Mouse (Mus musculus) 416B (cell line): ENCODE results near the gene Olfr524.

Experiments
- DNase-seq: peaks from one replicate; pipeline ENCODE4 v3.0.0; 2011; ENCODE audit warnings: low read depth

Olfr524 gene

DNA sequence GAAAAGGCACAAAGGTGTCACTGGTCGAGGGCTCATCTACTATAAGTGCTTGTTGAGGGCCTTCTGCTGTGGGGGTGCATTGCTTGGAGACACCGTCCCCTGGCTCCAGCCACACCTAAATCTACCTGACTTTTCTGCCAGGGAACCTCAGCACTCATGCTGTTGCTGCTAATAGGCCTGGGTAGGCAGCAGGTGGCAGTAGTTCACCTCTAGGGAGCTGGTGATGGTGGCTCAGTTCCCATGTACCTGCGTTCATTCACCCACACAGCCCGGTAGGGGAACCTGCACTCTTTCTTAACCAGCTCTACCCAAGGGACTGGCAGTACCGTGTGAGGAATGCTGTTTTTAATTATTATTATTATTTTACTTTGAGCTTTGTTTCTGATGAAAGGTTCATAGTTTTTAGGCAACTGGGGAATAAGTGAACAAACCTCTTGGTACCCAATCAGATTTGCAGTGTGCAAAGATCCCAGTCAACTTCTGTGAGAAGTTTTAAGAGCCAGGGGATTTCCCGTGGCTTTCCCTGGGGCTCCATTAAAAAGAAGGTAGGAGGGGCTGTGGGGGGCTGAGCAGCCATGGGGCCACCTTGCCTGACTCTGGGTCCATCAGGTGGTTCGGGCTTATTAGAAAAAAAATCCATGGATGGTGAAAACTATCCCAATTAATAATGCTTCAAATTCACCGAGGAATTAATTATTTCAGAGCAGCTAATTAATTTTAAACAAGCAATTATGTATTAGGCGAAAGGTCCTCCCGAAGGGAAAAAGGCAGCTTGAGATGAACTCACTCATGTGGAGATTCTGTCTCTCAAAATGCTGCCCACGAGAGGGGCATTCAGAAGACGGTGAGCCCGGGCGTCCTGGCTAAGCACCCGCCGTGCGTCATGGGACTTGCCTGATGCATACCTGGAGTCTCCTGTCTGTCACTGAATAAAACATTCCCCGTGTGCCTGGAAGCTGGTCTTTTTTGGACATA, 18.8 kb downstream of the Olfr524 start:
- DNase-seq = peak; percentile 33

- DNase-seq = no peak
Observed at GRCm38 (mm10) chr7:140184206-140184605, 21.6 kb downstream of the Olfr524 start.

GRCm38 (mm10) chr7:140180692-140181091, 25.1 kb downstream of the Olfr524 start:
- DNase-seq = no peak

DNA sequence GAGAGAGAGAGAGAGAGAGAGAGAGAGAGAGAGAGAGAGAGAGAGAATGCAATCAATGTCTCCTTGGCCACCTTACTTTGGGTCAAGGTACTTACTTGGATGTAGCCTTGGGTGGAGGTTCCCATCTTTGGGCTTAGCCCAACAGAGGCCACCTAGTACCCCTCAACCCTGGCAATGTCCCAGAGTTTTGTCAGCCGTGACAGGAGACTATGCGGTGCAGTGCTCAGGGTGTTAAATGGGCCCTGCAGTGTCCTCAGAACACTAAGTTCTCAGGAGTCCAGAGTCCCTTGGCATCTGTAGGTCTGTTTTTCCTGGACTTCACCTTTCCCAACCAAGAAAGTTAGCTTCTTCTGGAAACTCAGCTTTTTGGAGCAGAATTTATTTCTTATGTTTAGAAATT, 26.6 kb downstream of the Olfr524 start:
- no peak for DNase-seq

GRCm38 (mm10) chr7:140172936-140173335, 32.8 kb downstream of the Olfr524 start, which contains the start of gene Olfr523:
Gene Olfr523, plus strand, starts transcription at chr7:140173217.
- no peak for DNase-seq

DNA sequence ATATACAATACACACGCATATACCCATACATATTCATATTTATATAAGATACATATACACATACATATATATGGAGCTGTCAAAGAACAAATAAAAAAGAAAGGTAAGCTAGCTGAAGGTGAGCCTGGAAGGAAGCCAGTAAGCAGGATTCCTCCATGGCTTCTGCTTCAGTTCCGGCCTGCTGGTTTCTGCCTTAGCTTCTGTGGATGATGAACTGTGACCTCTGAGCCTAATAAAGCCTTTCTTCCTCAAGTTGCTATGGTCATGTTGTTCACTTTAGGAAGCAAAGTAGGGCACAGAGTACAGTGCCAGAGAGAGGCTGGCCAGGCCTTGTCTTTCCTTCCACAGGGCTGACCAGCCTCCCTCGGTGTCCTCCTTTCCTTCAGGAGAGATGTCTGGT, 34.9 kb downstream of the Olfr524 start:
- DNase-seq = no peak

DNA sequence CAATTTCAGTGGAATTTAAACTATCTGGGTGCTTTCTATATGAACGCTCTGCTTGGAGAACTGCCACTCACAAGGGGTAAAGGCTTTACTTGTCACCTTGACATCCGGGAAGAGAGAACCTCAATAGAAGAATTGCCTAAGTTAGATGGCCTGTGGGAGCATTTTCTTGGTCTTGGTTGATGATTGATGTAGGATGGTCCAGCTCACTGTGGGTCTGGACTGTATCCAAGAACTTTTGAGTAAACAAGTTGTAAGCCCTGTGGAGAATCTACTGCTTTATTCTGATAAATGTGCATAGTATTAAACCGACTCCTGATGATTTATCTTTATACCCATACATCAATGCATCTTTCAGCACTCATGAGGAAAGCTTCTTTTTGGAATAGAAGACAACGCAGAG, 36.4 kb downstream of the Olfr524 start:
- no peak for DNase-seq

DNA sequence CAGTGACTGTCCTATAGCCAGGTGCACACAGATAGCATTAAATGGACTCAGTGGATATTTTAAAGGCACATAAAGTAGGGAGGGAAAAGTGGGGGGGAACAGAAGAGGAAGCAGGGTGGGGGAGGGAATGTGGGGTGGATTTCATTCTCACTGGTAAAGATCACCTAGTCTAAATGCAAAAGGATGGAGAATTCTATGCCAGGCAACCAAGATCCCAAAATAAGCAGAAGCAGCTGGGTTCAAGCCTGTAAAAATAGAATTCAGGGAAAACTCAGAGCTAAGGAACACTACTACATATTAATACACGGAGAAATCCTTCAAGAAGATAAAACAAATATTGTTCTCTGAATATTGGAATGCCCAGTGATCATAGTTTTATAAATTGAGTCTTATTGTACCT, 37.8 kb downstream of the Olfr524 start:
- no peak for DNase-seq

DNA sequence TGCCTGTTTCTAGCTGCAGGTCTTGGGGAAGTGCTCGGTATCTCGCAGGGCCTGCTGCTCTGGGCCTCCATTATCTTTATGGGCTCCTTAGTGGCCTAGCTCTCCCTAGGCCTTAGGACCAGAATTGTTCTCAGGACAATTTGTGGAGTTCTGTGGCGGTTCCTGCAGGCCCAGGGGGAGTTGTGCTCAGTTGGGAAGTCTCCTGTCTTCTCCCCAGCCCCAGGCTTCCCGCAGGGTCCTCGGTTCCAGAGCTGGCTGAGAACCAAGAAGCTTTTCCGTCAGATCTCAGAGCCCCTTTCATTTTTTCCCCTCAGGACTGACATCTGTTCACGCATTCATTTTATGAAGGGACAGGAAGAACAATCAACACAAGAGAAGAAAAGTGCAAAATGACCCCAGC, 41.1 kb downstream of the Olfr524 start, which contains the start of gene Olfr522:
Olfr522 (minus strand) TSS at position 101 of the 400 bp plus-strand sequence.
- no peak for DNase-seq

- DNase-seq = no peak
Observed at GRCm38 (mm10) chr7:140160363-140160762, 45.4 kb downstream of the Olfr524 start.

DNA sequence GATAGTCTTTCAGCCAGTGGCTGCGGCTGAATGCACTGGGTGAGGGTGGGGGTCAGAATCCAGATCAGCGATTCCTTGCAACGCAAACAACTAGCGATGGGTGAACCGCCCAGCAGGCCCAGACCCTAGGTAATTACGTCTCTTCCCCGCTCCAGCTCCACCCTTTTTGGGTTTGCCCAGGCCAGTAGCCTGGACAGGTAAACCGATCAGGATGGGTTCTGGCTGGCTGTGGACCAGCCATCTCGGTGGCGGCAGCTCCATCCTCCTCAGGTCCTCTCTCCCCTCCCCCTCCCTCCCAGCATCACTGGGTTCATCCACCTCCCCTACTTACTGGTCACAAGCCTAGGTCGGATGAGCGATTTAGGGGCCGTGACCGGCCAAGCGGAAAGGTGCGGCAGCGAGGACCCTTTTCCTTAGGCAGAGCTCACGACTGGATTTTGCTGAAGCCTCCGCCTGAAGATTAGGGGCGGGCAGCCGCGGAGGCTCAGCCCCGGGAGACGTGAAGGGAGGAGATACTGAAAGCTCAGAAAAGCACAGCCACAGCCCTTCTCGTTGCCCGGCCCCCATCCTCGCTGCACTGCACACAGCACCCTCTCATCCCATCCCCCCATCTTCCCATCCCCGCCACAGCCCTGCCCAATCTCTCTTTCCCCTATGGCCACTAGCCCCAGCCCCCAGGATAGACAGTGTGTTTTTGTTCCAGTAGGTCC, 51.4 kb downstream of the Olfr524 start, which contains the start of gene Sprn:
Sprn (minus strand) TSS at position 660 of the 710 bp plus-strand sequence.
- DNase-seq = no peak

GRCm38 (mm10) chr7:140153829-140154217, 51.9 kb downstream of the Olfr524 start:
- no peak for DNase-seq

DNA sequence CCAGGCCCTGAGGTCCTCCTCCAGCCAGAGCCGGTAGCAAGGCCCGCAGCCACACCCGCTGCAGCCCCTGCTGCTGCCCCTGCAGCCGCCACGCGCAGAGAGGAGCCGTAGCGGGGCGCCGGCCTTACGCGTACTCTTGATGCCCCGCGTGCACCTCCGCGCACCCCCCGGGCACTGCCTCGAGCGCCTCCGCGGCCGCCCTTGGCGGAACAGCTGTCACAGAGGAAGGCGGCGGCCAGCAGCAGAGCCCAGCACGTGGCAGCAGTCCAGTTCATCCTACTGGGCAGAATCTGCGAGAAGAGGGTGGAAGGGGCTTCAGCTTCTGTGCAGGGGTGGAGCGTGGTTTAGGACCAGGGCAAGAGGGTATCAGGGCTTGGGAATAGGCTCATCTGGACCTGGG, 52.4 kb downstream of the Olfr524 start:
- DNase-seq = no peak
